Mouse (Mus musculus) adrenal gland, postnatal 25 days (tissue): ENCODE results near the gene Sox13. TPM values are rescaled to one million over a fixed set of nuclear protein-coding genes. Genes with fewer than 3 reads are reported as not detected.

Experiments used
- DNase-seq: peaks from one replicate; pipeline ENCODE4 v3.0.0; 2021; ENCODE audit warnings: mixed read lengths
- total RNA-seq: library from RNA; stranded (reverse); gene quantifications from 2 replicates; pipeline ENCODE4 v1.2.3, GENCODE M21; 2021

Sox13 gene
- total RNA-seq, 1 experiment from 2014 or later = 20.0 TPM

DNA sequence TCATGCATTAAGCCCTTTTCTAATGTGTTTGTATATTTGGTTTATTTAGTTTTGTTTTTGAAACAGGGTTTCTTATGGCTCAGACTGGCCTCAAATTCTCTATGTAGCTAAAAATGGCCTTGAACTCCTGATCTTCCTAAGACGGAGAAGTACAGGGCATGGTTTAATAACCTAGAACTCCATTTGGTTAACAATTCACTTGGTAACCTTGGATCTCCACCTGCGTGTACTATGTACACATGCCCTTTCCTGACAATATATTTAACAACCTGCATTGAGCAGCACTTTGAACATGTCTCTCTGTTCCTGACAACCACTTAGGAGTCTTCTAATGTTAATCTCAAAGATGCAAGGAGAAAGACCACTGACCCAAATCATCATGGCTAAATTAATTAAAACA lies 7.0 kb upstream of the Sox13 start:
- no peak for DNase-seq

DNA sequence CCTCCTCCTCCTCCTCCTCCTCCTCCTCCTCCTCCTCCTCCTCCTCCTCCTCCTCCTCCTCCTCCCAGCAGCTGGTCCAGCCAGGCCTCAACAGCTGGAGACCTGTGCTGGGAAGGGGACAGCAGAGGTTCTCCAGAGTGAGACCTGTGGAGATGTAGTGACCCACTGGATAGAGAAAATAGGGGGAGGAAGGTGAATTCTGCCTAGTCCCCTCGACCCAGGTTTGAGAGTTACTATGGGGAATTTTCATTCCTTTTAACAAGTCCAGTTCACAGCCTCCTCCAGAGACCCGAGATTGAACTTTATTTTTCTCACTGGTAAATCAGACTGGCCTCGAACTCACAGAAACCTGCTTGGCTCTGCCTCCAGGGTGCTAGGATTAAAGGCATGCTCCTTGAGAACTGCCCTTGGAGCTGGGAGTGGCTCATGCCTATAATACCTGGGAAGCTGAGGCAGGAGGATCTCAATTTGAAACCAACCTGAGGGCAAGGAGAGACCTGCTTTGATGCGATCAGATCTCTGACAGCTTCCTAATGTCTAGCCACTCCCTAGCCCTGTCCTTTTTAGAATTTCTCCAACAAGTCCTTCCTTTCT lies 467 bp upstream of the Sox13 start:
- DNase-seq = no peak

- peak; percentile 37 for DNase-seq
These were observed 1.0 kb downstream of the Sox13 start for GRCm38 (mm10) chr1:133423166-133423542.

- peak; percentile 32 for DNase-seq
These were observed 1.5 kb downstream of the Sox13 start for GRCm38 (mm10) chr1:133422615-133423161.

GRCm38 (mm10) chr1:133421975-133422570 lies 2.1 kb downstream of the Sox13 start:
- no peak for DNase-seq

DNA sequence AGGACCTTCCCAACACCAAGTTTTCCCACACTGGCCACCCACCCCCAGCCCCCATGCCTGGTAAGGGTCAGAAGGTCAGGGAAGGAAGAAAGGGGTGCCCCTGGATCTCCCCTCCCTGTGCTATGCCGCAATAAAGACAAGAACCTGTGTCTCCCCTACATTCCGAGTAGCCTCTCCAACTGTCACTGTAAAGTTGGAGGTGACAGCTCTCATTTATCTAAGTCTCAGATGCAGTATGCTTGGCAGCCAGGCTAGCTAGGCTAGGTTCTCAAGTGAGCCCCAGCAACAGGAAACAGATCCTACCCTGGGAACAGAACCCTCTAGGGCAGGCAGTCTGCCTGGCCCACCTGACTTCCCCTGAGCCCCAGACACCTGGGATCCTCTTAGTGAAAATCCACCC lies 3.1 kb downstream of the Sox13 start:
- DNase-seq = no peak

- DNase-seq = no peak
These were observed 3.7 kb downstream of the Sox13 start for GRCm38 (mm10) chr1:133420491-133420890.

DNA sequence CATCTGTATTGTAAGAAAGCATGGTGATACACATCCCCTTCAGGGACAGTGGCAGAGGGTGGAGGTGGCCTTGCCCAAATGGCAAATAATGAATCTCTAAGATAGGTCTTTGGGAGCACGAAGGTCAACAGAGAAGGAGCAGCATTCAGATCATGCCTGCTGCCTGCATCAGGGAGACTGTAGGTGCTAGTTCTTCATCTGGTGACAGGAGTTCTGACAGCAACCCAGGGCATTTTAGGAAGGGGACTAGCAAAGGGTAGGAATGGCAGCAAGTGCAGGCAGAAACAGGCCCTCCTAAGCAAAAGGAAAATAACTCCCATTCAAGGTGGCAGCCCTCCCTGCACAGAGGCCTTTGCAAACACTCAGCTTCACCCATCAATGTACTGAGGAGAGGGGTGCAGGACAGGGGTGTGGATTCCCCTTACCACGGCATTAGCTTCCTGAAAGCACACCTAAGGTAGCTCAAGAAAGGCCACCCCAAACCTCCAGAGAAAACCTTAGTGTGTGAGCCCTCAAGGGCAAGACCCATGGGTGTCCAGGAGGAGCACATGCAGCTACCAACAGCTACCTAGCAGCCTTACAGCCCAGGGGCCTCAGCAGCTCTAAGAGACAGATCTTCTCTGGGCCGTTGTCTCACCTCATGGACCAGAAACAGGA lies 4.9 kb downstream of the Sox13 start:
- no peak for DNase-seq

GRCm38 (mm10) chr1:133418164-133418800 lies 5.9 kb downstream of the Sox13 start:
- DNase-seq = peak; percentile 87

- no peak for DNase-seq
These were observed 6.6 kb downstream of the Sox13 start for GRCm38 (mm10) chr1:133417539-133417938.

GRCm38 (mm10) chr1:133417113-133417512 lies 7.1 kb downstream of the Sox13 start:
- no peak for DNase-seq

DNA sequence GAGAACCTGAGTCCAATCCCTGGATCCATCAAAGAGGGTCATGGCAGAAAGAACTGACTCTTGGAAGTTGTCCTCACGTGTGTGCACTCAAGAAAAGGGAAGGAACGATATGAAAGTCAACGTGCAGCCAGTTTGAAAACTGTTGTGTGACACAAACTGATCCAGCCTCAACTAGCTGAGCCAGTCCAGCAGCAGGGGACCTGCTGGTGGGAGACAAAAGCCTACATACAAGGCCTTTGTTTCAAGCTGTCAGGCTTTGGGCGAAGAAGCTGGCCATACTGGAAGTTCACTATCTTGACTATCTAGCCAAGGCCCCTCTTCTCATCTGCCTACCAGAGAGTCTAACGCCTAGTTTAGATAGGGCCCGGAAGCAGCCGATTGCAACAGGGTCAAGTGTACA lies 7.7 kb downstream of the Sox13 start:
- DNase-seq = no peak

DNA sequence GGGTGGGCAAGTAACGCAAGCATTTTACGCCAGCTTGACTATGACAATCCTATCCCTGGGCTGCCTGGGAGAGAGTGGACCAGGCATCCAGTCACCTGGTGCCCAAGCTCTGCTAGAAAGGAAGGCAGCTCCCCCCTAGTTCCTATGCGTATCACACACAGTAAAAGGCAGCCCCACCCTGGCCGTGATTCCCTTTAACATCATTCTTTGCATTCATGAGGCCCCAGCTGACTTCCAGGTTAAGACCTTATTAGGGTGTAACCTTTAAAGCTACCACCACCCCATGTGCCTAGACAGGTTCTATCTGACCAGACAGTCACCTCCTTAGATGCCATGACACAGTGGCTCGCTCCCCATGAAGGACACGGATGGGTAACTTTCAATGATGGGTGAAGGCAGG lies 8.7 kb downstream of the Sox13 start:
- no peak for DNase-seq

GRCm38 (mm10) chr1:133415086-133415485 lies 9.1 kb downstream of the Sox13 start:
- DNase-seq = no peak

- DNase-seq = no peak
These were observed 11.2 kb downstream of the Sox13 start for GRCm38 (mm10) chr1:133412941-133413340.

DNA sequence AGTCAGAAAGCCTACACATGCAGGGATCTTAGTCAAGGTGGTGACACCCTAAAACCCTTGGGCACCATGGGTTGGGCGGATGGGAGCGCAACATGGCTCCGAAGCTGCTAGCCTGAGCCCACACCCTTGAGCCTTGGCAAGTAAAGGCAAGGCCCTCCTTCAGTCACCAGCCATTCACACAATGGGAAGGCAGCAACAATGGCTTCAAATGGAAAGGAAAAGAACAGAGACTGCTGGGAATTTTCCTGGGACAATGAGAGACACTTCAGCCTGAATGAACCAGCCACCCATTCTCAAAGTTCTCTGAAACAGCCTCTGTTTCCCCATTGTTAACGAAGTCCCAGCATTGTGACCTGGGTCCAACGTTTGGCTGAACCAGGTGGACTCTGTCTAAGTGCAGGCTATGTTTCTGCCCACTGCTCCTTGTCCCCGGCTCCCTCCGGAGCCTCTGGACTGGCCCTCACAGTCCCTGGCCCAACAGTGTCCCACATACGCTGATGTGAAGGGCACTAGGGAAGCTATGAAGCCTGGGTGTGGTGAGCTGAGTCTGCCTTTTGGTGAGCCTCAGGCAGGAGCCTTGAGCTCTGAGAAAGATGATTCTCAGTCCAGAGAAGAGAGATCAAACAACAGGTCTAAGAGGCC lies 12.6 kb downstream of the Sox13 start:
- no peak for DNase-seq

- DNase-seq = no peak
These were observed 14.4 kb downstream of the Sox13 start for GRCm38 (mm10) chr1:133409786-133410185.

GRCm38 (mm10) chr1:133408880-133409516 lies 15.2 kb downstream of the Sox13 start:
- no peak for DNase-seq

GRCm38 (mm10) chr1:133408321-133408720 lies 15.9 kb downstream of the Sox13 start:
- DNase-seq = no peak

- no peak for DNase-seq
These were observed 16.7 kb downstream of the Sox13 start for GRCm38 (mm10) chr1:133407436-133407835.

DNA sequence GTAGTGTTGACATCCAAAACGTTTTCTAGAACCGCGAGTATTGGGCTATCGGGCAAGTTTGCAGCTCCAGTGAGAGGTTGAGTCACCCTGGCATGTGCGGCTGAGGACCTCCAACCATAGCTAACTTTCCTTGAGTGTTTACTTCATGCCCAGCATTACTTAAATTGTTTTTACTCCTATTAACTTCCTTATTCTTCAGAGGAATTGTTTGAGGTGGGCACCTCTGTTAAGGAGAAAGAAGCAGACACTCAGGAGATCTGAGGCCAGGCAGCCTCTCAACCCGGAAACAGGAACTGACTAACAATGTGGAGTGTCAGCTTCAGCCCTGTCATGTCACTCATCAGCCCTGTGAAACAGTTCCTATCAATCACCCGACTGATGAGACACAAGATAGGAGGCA lies 17.6 kb downstream of the Sox13 start:
- DNase-seq = no peak

DNA sequence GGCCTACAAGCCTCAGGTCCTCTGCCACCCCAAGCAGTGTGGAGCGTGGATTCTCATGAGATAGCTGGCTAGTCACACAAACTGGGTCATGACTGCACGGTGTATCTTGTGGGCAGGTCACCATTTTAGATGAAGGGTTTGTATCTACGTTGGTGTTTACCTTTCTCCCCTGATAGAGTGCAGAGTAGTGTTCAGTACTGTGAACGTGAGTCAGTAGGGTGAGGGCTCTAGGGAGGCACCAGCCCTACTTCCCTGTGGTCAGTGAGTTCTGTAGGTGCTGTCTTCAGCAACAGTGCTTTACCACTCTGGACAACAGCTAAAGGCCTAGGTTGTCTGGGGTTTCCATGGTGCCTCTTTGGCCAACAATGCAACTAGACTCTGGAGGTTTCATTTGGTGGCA lies 20.2 kb downstream of the Sox13 start:
- no peak for DNase-seq
